8 mouse cellular contexts compared by ENCODE assay signal in genomic region chr2:152141491-152141890, GRCm38 (mm10). TPM values are rescaled to one million over a fixed set of nuclear protein-coding genes. Genes with fewer than 3 reads are reported as not detected.
DNase-seq lines count a peak whose midpoint lies in the region; ATAC-seq lines count a peak whose summit lies in the region.

No protein-coding gene starts in this region.

- no peaks in the 10 kb centered on the region for H3K36me3 ChIP-seq in lung, embryonic 15.5 days
- H3K36me3 ChIP-seq in forebrain, embryonic 16.5 days (ENCODE audit: control insufficient read depth, insufficient read depth) = no peaks in the 10 kb centered on the region
- H3K36me3 ChIP-seq in liver, embryonic 12.5 days = no peaks in the 10 kb centered on the region
- H3K36me3 ChIP-seq in stomach, embryonic 16.5 days (ENCODE audit: control insufficient read depth, insufficient read depth, low read length) = no peaks in the 10 kb centered on the region

- H3K9ac ChIP-seq in lung, embryonic 15.5 days = peak overlapping the region; percentile 43; the same call in 1 of the 2 replicates
- peak overlapping the region; percentile 30; the same call in 1 of the 2 replicates for H3K9ac ChIP-seq in forebrain, embryonic 16.5 days (replicated peaks; ENCODE audit: low read depth, low read length)
- H3K9ac ChIP-seq in liver, embryonic 12.5 days = no peak overlapping the region
- no peak overlapping the region; the same call in 1 of the 2 replicates for H3K9ac ChIP-seq in stomach, embryonic 16.5 days (ENCODE audit: low read length)

- 22% methylated on average over 1 of the region's 1 CpGs for WGBS in lung, embryonic 15.5 days
- whole genome bisulfite sequencing in forebrain, embryonic 16.5 days = 20% methylated on average over 1 of the region's 1 CpGs
- WGBS in liver, embryonic 12.5 days (ENCODE audit: insufficient replicate concordance) = 48% methylated on average over 1 of the region's 1 CpGs
- 54% methylated on average over 1 of the region's 1 CpGs for WGBS in stomach, embryonic 16.5 days

- no peak for DNase-seq in lung, postnatal 14 days
- DNase-seq in layer of hippocampus, adult 9-11 months = no peak
- DNase-seq in cerebellum, adult 9-10 months = no peak
- no peak for DNase-seq in right cerebral cortex, postnatal 25 days

- H3K9me3 ChIP-seq in lung, embryonic 15.5 days = no peaks in the 10 kb centered on the region
- no peaks in the 10 kb centered on the region for H3K9me3 ChIP-seq in forebrain, embryonic 16.5 days (ENCODE audit: control insufficient read depth, low read length)
- no peaks in the 10 kb centered on the region for H3K9me3 ChIP-seq in liver, embryonic 12.5 days (replicated peaks)
- no peaks in the 10 kb centered on the region for H3K9me3 ChIP-seq in stomach, embryonic 16.5 days (replicated peaks; ENCODE audit: control insufficient read depth, low read length)

- peak overlapping the region; percentile 88 for H3K4me2 ChIP-seq in lung, embryonic 15.5 days
- peak overlapping the region; percentile 49 for H3K4me2 ChIP-seq in forebrain, embryonic 16.5 days (ENCODE audit: low read length)
- peak overlapping the region; percentile 75; the same call in 1 of the 2 replicates for H3K4me2 ChIP-seq in liver, embryonic 12.5 days
- peak overlapping the region; percentile 92 for H3K4me2 ChIP-seq in stomach, embryonic 16.5 days (ENCODE audit: low read depth, low read length)

- no peak for ATAC-seq in lung, embryonic 15.5 days (ENCODE audit: borderline replicate concordance, extremely low read depth, low FRiP score, low TSS enrichment)
- no peak for ATAC-seq in forebrain, embryonic 16.5 days
- ATAC-seq in liver, embryonic 12.5 days = no peak
- ATAC-seq in stomach, embryonic 16.5 days (ENCODE audit: insufficient read depth, low FRiP score) = no peak

- H3K27me3 ChIP-seq in lung, embryonic 15.5 days = peaks cover 48% of the 10 kb centered on the region
- peaks cover 28% of the 10 kb centered on the region for H3K27me3 ChIP-seq in forebrain, embryonic 16.5 days (replicated peaks; ENCODE audit: control insufficient read depth, insufficient read depth, low read length)
- H3K27me3 ChIP-seq in liver, embryonic 12.5 days (replicated peaks) = peaks cover 88% of the 10 kb centered on the region
- H3K27me3 ChIP-seq in stomach, embryonic 16.5 days (ENCODE audit: control insufficient read depth, insufficient read depth, low read length) = peaks cover 28% of the 10 kb centered on the region

- H3K27ac ChIP-seq in lung, embryonic 15.5 days = peak overlapping the region; percentile 70
- H3K27ac ChIP-seq in forebrain, embryonic 16.5 days (ENCODE audit: low read length) = no peak overlapping the region
- H3K27ac ChIP-seq in liver, embryonic 12.5 days = no peak overlapping the region
- no peak overlapping the region; the same call in 1 of the 2 replicates for H3K27ac ChIP-seq in stomach, embryonic 16.5 days (ENCODE audit: low read length)

- peak overlapping the region; percentile 49 for H3K4me3 ChIP-seq in lung, embryonic 15.5 days
- peak overlapping the region; percentile 28; the same call in 1 of the 2 replicates for H3K4me3 ChIP-seq in forebrain, embryonic 16.5 days (replicated peaks; ENCODE audit: low read length)
- peak overlapping the region; percentile 33 for H3K4me3 ChIP-seq in liver, embryonic 12.5 days
- H3K4me3 ChIP-seq in stomach, embryonic 16.5 days (replicated peaks; ENCODE audit: low read length) = peak overlapping the region; percentile 50

- H3K4me1 ChIP-seq in lung, embryonic 15.5 days = peaks cover 30% of the 10 kb centered on the region
- peaks cover 35% of the 10 kb centered on the region for H3K4me1 ChIP-seq in forebrain, embryonic 16.5 days (replicated peaks; ENCODE audit: control insufficient read depth, insufficient read depth, low read length)
- peaks cover 20% of the 10 kb centered on the region for H3K4me1 ChIP-seq in liver, embryonic 12.5 days
- peaks cover 20% of the 10 kb centered on the region for H3K4me1 ChIP-seq in stomach, embryonic 16.5 days (ENCODE audit: control insufficient read depth, insufficient read depth, low read length)

RNA-seq across cellular contexts. Expression of gene Tcf15, which starts 1.9 kb away (rescaled TPM):
- polyA plus RNA-seq in lung, embryonic 15.5 days (2015; fragmentation: Nextera tagmentation; extraction: Ambion mirVana) = 7.8 and 9.0 TPM in 2 replicates
- 1.3 and 1.5 TPM in 2 replicates for polyA plus RNA-seq in forebrain, embryonic 16.5 days (2015; fragmentation: Nextera tagmentation; extraction: Ambion mirVana)
- polyA plus RNA-seq in liver, embryonic 12.5 days (2016; fragmentation: Nextera tagmentation; extraction: Ambion mirVana) = 0.42 and 0.94 TPM in 2 replicates
- 3.0 and 5.7 TPM in 2 replicates for polyA plus RNA-seq in stomach, embryonic 16.5 days (2015; fragmentation: Nextera tagmentation; extraction: Ambion mirVana)

RNA-seq across cellular contexts. Expression of gene Srxn1, which starts 36.2 kb away (rescaled TPM):
- polyA plus RNA-seq in lung, embryonic 15.5 days (2015; fragmentation: Nextera tagmentation; extraction: Ambion mirVana) = 5.9 and 7.7 TPM in 2 replicates
- 11.4 and 13.6 TPM in 2 replicates for polyA plus RNA-seq in forebrain, embryonic 16.5 days (2015; fragmentation: Nextera tagmentation; extraction: Ambion mirVana)
- 23.1 and 27.2 TPM in 2 replicates for polyA plus RNA-seq in liver, embryonic 12.5 days (2016; fragmentation: Nextera tagmentation; extraction: Ambion mirVana)
- polyA plus RNA-seq in stomach, embryonic 16.5 days (2015; fragmentation: Nextera tagmentation; extraction: Ambion mirVana) = 13.8 and 14.4 TPM in 2 replicates

Comparison
In these comparisons a context has a peak if more than half of its experiments do, and no peak if none do; other contexts are left out.
1. H3K9ac ChIP-seq: peak in lung, embryonic 15.5 days (single experiment) and forebrain, embryonic 16.5 days (single experiment); none in liver, embryonic 12.5 days (single experiment) and stomach, embryonic 16.5 days (single experiment).
2. Peak in every context shown above with its lines, with median percentiles within 50 percentile points of each other: H3K4me2 ChIP-seq and H3K4me3 ChIP-seq.